Mouse (Mus musculus) kidney, embryonic 14.5 days (tissue): ENCODE results near the gene Slmap. TPM values are rescaled to one million over a fixed set of nuclear protein-coding genes. Genes with fewer than 3 reads are reported as not detected.
"Not testable (repeated sequence)": the region's sequence is repeated elsewhere in the genome, so short reads cannot be mapped to it uniquely, and the experiment has no call there.

Experiments
- ATAC-seq: fragments of 200-750 bp; cut with Nextera tagmentation; 2 replicates; pipeline ENCODE4 v1.8.0; 2017; ENCODE audit warnings: moderate number of reproducible peaks, mild to moderate bottlenecking, moderate TSS enrichment, moderate library complexity; ENCODE audit not compliant: low FRiP score, low TSS enrichment
- H3K27ac ChIP-seq: fragments of 300-500 bp; sonication (generic); 2 replicates; pipeline ENCODE4 v1.5.1; 2014; ENCODE audit warnings: low read depth, mild to moderate bottlenecking, low read length, moderate library complexity, mixed read lengths
- H3K27me3 ChIP-seq: fragments of 300-500 bp; sonication (generic); 2 replicates; pipeline ENCODE4 v1.6.1; 2014; ENCODE audit warnings: mild to moderate bottlenecking, low read length; ENCODE audit not compliant: control insufficient read depth, insufficient read depth
- H3K36me3 ChIP-seq: fragments of 300-500 bp; sonication (generic); 2 replicates; pipeline ENCODE4 v1.6.1; 2014; ENCODE audit warnings: low read length, mixed read lengths; ENCODE audit not compliant: control insufficient read depth, insufficient read depth
- H3K4me1 ChIP-seq: fragments of 300-500 bp; sonication (generic); 2 replicates; pipeline ENCODE4 v1.6.1; 2014; ENCODE audit warnings: low read length, mixed read lengths; ENCODE audit not compliant: control insufficient read depth, insufficient read depth
- H3K4me2 ChIP-seq: fragments of 300-500 bp; sonication (generic); replicated peaks from 2 replicates; pipeline ENCODE4 v1.6.1; 2014; ENCODE audit warnings: low read depth, mild to moderate bottlenecking, low read length
- H3K4me3 ChIP-seq: fragments of 300-500 bp; sonication (generic); 2 replicates; pipeline ENCODE4 v1.5.1; 2014; ENCODE audit warnings: mild to moderate bottlenecking, low read length
- H3K9ac ChIP-seq: fragments of 300-500 bp; sonication (generic); 2 replicates; pipeline ENCODE4 v1.6.1; 2014; ENCODE audit warnings: low read depth, mild to moderate bottlenecking, low read length, moderate library complexity
- H3K9me3 ChIP-seq: fragments of 300-500 bp; sonication (generic); 2 replicates; pipeline ENCODE4 v1.6.1; 2016; ENCODE audit warnings: low read length; ENCODE audit not compliant: control insufficient read depth
- WGBS: fragments of 180-500 bp; shearing (Covaris S2); extraction: QIAGEN DNeasy Blood & Tissue Kit; methylation state at CpG from one replicate; pipeline ENCODE4 v1.1.7; 2014; 5-methylcytosine and 5-hydroxymethylcytosine counted together
- polyA plus RNA-seq: library from polyadenylated mRNA; unstranded; fragments of >200 nt; fragmentation: Nextera tagmentation; extraction: Ambion mirVana; gene quantifications from 2 replicates; pipeline ENCODE4 v1.2.1, GENCODE M21; 2014

Slmap gene
- polyA plus RNA-seq, 1 experiment from 2014 or later = 26.8 TPM

DNA sequence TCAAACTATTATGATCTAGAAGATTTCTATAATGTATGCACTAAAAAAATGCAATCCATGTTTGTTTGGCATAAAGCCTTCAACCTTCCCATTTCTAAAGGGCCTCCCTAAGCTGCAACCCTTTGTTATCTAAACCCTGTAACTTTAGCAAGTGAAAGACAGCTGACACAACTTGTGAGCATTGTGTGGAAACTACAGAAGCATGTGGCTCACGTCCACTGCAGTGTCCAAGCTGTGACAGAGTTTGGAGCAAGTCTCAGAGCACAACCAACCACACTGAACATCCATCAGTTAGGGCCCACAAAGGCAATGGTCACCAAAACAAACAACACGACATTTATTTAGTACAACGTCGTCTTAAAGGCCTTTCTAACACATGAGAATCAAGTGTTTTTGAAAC lies 117.6 kb downstream of the Slmap start:
- H3K4me1 ChIP-seq = no peaks in the 10 kb centered on the region
- no peak overlapping the region for H3K4me3 ChIP-seq
- ATAC-seq = no peak
- H3K27me3 ChIP-seq = no peaks in the 10 kb centered on the region
- H3K27ac ChIP-seq = no peak overlapping the region
- H3K9ac ChIP-seq = no peak overlapping the region
- 58% methylated on average over 4 of the region's 4 CpGs for WGBS
- no peaks in the 10 kb centered on the region for H3K9me3 ChIP-seq
- H3K4me2 ChIP-seq = no peak overlapping the region
- H3K36me3 ChIP-seq = peaks cover 33% of the 10 kb centered on the region

GRCm38 (mm10) chr14:26413581-26413980 lies 121.2 kb downstream of the Slmap start:
- Histone ChIP-seq H3K4me1 (no peaks in the 10 kb centered on the region), H3K36me3 (peaks cover 16% of the 10 kb centered on the region; the same call in 1 of the 2 replicates), H3K27me3 (no peaks in the 10 kb centered on the region), H3K9ac (no peak overlapping the region), H3K27ac (no peak overlapping the region), H3K9me3 (no peaks in the 10 kb centered on the region), H3K4me3 (no peak overlapping the region), H3K4me2 (no peak overlapping the region)
- no peak for ATAC-seq
- 90% methylated on average over 1 of the region's 1 CpGs for WGBS

DNA sequence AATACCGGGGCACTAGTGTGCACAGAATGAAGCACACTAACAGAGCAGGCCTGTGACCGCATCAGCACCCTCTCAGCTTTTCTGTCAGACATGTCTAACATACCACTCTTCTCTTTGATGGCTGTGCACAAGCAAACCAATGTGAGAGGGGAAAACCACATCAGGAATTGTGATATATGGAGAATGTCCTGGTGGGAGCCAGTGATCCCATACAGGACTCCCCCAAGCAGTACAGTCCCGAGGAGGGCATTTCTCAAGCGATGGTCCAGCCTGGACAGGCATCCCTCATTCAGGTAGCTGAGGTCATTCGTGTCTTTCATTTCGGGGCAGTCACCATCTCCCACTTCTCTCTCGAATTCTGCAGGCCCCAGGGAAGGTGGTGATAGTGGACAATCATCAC lies 128.0 kb downstream of the Slmap start:
- Histone ChIP-seq H3K4me3 (no peak overlapping the region), H3K9ac (no peak overlapping the region), H3K9me3 (no peaks in the 10 kb centered on the region), H3K4me1 (no peaks in the 10 kb centered on the region), H3K27me3 (no peaks in the 10 kb centered on the region), H3K27ac (no peak overlapping the region), H3K4me2 (no peak overlapping the region), H3K36me3 (no peaks in the 10 kb centered on the region)
- 94% methylated on average over 7 of the region's 7 CpGs for WGBS
- ATAC-seq = no peak

GRCm38 (mm10) chr14:26398508-26399160 lies 136.1 kb downstream of the Slmap start:
- Histone ChIP-seq H3K4me3 (no peak overlapping the region), H3K27me3 (no peaks in the 10 kb centered on the region), H3K9ac (no peak overlapping the region), H3K9me3 (peaks cover 7% of the 10 kb centered on the region; the same call in 1 of the 2 replicates), H3K36me3 (no peaks in the 10 kb centered on the region), H3K27ac (no peak overlapping the region), H3K4me1 (no peaks in the 10 kb centered on the region), H3K4me2 (no peak overlapping the region)
- no peak for ATAC-seq
- 92% methylated on average over 7 of the region's 7 CpGs for WGBS

GRCm38 (mm10) chr14:26391866-26392265 lies 142.9 kb downstream of the Slmap start:
- 92% methylated on average over 13 of the region's 13 CpGs for WGBS
- Histone ChIP-seq H3K4me1 (no peaks in the 10 kb centered on the region), H3K36me3 (no peaks in the 10 kb centered on the region), H3K9me3 (peaks cover 7% of the 10 kb centered on the region; the same call in 1 of the 2 replicates), H3K9ac (no peak overlapping the region), H3K27me3 (no peaks in the 10 kb centered on the region), H3K4me3 (no peak overlapping the region), H3K27ac (no peak overlapping the region), H3K4me2 (no peak overlapping the region)
- ATAC-seq = no peak

DNA sequence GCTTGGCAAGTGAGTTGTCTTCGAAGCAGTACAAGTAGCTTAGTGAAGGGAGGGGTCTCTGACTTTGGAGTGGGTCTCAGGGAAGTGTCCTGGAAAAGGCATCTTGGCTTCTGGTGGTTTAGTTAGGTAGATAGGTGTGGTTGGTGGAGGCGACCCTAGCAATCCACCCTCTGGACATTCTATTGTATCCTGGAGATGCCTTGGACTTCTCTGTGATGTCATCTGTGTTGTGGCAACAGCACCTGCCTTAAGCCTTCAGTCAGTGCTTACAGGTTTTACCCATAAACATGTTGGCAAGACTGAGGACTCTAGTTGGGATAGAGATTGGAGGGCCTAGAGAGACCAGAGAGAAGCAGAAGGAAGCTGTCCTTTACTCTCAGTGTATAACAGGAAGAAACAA lies 145.8 kb downstream of the Slmap start:
- not testable (repeated sequence) for H3K27ac ChIP-seq, H3K4me2 ChIP-seq, H3K4me3 ChIP-seq, H3K9me3 ChIP-seq, H3K4me1 ChIP-seq, H3K27me3 ChIP-seq, ATAC-seq, H3K9ac ChIP-seq, H3K36me3 ChIP-seq
- 94% methylated on average over 2 of the region's 2 CpGs for WGBS

GRCm38 (mm10) chr14:26386999-26387398 lies 147.7 kb downstream of the Slmap start:
- not testable (repeated sequence) for H3K36me3 ChIP-seq, ATAC-seq, H3K4me1 ChIP-seq, H3K9me3 ChIP-seq, H3K27me3 ChIP-seq, H3K27ac ChIP-seq, H3K9ac ChIP-seq, H3K4me3 ChIP-seq, H3K4me2 ChIP-seq
- WGBS = 38% methylated on average over 3 of the region's 5 CpGs

DNA sequence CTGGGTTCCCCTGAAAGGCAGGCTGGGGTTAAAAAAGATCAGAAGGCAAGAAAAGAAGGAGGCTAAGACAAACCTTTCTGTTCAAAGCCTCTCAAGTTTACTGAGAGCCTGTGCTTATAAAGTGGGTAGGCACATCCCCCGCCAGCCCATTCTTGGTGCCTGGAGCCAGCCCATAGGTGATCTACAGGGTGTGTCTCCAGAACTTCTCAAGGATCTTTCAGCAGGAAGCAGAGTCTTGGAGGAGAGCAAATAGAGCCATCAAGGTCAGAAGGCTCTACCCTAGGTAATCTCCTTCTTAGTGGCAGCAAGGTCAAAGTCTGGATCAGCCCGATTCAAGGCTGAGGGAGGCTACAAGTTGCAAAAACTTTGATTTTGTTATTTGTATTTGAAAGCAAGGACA lies 149.1 kb downstream of the Slmap start:
- not testable (repeated sequence) for H3K4me2 ChIP-seq, H3K36me3 ChIP-seq, ATAC-seq, H3K27me3 ChIP-seq, H3K4me1 ChIP-seq, H3K27ac ChIP-seq, H3K9ac ChIP-seq, H3K4me3 ChIP-seq, H3K9me3 ChIP-seq
- 89% methylated on average over 2 of the region's 2 CpGs for WGBS

- Histone ChIP-seq H3K27me3 (no peaks in the 10 kb centered on the region), H3K4me3 (no peak overlapping the region), H3K9me3 (no peaks in the 10 kb centered on the region), H3K36me3 (no peaks in the 10 kb centered on the region), H3K4me1 (no peaks in the 10 kb centered on the region), H3K27ac (no peak overlapping the region), H3K4me2 (no peak overlapping the region), H3K9ac (no peak overlapping the region)
- ATAC-seq = no peak
- 57% methylated on average over 3 of the region's 3 CpGs for WGBS
These were observed 155.7 kb downstream of the Slmap start for GRCm38 (mm10) chr14:26379071-26379470.
